Mouse (Mus musculus) left cerebral cortex, adult 11 months (tissue): ENCODE measurements around the gene Dedd2.

ENCODE experiments used
- DNase-seq: peaks from one replicate; pipeline ENCODE4 v3.0.0; 2022; ENCODE audit warnings: low spot score

Gene Dedd2

DNA sequence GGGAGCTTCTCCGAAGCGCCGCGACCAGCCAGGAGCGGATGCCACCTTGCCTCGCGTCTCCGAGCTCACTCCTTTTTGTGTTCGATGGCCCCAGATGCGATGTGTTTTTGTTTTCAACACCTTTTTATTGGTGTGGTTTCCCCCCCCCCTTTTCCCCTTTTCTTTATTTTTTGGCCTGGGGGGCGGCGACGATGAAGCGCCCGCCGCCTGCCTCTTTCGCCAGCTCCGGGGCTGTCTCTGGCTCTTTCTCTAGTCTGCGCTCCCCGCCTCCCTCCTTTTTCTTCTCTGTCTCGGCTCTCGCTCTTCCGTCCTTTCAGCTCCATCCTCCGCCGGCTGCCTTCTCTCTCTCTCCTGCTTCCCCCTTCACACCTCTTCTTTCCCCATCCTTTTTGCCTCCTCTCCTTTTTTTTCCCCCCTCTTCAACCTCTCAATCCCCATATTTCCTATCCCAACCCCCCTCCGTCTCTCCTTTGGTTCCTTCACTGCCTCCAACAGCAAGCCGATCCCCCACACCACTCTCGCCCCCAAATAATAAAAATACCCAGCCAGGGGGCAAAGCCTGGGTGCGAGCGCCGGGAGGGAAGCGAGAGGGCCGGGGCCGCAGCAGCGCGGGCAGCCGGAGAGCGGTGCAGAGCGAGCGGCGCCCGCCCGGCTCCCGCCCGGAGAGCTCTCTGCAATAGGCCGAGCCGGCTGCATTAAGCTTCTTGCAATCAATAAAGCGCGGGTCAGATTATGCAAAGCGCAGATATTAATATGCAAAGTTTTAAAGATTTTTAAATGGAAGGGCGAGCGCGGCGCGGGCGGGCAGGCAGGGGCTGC is 41.4 kb downstream of the Dedd2 start:
- no peak for DNase-seq

DNA sequence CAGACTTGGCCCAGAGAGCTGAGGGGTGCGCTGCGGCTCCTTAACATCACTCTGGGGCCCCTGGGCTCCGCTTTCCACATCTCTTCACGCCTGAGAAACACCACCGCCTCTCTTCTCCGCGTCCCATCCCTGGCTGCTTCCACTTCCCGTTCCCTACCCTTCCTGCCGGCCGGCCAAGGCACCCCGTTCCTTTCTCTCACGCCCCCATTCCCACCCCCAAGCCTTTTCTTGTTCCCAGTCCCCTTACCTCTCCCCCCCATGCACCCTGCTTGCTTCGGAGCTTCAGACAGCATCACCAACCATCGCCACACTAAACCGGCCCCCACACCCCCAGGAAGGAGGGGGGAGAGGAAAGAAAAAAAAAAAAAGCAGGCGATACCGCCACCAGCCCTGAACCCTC is 42.1 kb downstream of the Dedd2 start:
- DNase-seq, result no peak

DNA sequence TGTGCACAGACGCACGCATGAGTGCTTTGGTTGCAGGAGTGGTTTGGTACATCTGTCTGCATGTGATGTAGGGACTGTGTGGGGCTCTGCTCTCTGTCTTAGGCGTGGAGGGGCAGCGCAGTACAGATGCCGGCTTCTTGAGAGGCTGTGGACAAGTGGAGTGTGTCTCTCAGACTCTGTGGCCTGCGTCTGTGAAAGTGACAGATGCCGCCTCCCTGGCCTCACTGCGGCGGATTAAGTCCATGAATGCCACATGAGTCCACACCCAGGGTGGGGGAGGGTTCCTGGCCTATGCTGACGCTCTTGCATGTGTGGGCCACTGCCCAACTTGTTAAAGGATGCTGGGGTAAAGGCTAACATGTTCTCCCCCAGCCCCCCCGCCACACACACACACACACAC is 46.1 kb downstream of the Dedd2 start:
- no peak for DNase-seq

DNA sequence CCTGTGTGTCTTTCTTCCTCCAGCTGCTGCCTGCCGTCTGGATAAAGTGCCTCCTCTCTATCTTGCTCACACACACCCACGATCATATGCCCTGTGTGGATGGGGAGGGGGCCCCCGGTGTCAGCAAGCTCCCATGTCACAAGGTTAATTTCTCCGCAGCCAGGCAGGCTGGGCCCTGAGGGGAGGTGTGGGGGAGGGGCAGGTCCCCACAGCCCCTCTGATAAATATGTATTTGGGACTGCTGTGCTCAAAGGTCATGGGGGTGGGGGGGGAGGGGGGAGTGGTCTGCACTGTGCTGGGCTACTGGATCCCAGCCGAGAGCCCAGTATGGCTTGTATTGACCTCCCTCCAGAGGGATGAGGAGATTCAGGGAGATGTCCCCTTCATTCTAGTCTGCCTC is 47.7 kb downstream of the Dedd2 start:
- DNase-seq, result no peak

DNA sequence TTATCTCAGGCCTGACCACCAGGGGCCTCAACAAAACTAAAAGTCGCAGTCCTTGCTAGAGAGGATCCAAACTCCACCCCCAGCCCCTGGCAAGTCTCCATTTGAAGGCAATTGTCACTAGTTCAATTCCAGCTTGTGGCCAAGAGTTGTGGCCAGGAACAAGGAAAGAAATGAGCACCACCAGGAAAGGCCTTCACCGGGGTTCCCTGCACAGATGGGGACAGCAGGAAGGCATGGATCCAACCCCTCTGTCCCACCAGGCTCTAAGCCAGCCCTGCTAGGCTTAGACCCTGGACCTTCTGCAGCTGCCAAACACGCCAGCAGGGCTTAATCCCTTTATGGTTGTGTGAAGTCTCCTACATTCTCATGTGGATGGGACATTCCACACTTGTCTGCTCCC is 49.8 kb downstream of the Dedd2 start:
- DNase-seq, result no peak

DNA sequence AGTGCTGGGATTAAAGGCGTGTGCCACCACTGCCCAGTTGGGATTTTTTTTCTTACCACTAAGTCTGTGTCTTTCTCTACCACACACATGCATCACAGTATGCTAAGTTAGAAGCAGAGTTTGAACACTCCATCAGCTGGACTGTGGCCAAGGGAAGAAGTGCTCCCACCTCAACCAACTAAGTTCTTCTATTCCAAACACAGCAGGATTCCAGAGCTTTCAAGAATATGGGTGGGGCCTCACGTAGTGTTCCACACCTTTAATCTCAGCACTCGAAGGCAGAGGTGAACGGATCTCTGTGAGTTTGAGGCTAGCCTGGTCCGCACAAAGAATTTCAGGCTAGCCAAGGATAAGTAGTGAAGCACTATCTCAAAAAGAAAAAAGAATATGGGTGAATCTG is 54.3 kb downstream of the Dedd2 start:
- DNase-seq, result no peak

DNA sequence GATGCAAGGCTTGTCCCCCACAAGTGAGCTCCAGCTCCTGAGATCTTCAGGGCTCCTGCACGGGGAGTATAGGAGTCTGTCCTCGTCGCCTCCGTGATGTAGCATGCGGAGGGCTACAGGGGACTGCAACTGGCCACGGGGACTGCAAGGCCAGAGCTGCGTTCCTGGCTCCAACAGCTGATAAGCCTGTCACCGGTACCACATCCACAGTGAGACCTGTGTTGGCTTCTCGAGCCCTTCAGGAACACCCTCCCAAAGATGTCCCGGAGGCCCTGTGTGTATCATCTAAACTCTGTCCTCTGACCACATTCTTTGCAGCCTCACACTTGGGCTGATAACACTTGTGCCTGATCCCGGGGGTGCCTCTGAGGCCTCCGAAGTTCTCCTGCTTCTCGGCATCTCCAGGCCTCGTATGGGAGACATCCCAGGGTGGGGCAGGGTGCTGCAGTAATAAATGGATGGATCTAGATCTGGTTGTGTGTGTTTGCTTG is 64.2 kb downstream of the Dedd2 start:
- DNase-seq, result no peak

DNA sequence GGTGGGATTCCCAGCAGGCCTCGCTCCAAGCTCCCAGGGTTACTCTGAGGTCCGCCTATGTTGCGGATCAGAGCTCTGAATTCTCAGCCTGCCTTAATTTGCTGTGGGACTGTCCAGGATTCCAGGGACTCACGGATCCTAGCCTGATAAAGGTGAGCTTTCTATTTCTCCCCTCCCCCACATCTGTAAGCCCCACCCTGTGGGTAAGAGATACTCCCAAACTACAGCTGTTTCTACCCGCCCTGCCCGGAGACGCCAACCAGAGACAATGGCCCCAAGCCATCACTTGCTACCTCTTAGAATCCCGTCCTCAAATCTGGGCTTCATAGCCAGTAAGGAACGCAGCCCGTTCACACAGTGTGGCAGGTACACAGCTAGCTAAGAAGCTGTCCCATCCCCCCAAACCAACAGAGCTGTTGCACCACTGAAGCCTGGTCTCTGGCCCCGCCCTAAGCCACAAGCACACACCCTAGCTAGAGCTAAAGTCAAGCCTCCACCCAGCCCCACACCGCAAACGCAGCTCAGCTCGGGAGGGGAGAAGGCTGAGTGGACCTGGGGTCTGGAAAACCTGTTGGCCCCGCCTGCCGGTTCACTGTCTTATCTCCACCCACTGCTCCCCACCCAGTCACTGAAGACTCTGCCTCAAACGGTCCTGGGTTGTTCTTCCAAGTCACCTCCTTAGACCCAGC is 64.8 kb downstream of the Dedd2 start:
- DNase-seq, result no peak

DNA sequence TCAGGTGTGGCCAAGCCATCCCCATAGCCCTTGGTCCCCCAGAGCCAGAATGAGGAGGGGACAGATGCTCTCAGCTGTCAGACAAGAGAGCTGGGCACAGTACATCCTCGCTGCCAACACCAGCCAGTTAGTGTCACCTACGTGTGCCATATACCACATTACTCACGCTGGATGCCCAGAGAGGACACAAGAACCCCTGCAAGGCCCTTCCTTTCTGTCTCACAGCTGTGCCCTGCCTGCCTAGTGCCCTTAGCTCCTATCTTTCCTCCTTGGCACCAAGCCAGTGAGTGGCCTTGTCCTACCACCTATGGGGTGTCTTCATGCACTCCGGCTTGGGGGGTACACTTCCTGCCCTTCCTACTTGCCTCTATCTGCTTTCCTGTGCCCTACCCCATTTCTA is 65.8 kb downstream of the Dedd2 start:
- DNase-seq, result no peak

DNA sequence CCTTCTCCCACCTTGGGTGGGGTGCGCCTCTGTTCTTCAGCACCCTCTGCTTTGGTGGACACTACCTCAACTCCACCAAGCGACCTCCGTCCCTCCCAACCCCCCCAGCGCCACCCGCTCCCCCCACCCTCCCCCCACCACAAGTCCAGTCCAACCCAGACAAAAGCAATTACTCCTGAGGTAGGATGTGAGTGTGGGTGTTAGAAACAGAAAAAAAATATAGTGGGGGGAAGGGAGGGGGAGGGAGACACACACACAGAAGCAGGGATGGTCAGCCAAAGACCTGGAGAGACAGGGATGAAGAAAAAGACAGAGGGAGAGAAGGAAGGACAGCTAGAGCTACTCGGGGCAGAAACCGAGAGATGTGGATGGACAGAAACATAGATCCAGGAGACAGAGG is 66.6 kb downstream of the Dedd2 start:
- no peak for DNase-seq

DNA sequence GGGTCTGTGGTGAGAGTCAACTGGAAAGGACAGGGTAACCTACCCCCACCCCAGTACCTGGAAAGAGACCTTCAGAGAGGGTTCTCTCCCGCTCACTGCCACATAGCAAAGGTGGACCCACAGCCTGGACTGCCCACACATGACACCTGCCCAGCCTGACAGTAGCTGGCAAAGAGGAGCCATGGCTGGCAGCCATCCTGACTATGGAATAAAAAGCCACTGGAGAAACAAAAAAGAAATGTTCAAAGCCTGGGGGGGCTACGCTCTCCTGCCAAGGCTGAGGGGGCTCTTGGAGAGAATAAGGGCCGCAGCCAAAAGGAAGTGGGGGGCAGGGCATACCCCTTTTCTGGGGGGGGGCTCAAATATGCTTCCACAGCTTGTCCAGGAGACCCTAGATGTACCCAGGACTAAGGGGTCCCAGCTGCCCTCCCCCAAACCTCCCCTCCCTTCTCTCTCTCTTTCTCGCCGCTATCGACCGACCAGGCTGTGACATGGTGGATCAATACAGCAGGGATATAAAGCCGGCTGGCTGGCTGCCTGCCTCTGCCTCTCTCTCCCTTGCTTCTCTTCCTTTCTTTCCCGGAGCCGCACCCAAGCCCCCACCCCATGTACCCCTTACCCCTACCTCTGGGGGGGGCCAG is 68.4 kb downstream of the Dedd2 start:
- no peak for DNase-seq

DNA sequence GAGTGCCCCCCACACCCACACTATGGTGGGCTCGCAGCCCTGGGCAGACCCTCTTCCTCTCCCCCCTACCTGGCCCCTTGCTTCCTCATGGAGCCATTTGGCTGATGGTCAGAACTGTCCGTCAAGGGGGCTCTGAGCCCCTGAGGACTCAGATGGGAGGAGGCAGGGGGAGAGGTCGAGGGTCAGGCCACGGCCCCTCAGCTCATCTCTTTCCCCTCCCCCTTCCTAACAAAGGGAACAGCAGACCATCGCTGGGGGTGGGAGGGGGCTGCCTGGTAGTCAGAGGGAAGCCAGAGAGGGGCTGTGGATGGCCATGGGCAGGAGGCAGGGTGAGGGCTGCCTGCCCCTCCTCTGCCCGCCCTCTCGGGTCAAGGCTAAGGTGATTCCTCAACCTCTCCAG is 69.4 kb downstream of the Dedd2 start:
- DNase-seq, result no peak

DNA sequence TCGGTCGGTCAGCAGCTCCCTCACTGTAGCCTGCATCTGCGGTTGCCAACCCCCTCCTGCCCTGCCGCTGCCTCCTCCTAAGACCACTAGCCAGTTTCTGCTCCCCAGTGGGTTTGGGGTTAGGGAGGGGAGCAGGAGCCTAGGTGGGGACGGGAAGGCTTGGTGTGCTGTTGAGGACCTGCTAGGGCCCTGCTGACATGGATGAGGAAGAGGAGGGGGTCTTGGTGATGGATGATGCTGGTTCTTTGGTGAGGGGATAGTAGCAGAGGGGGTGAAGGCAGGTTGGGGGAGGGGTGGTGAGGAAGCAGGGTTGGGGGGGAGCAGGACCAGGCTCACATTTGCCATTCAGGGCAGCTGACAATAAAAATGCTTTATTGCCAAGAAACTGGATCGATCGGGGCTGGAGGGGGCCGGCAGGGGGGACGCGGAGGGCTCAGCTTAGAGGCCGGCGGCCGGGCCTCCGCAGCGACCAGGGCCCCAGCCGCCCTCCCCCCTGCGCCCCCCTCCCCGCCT is 70.2 kb downstream of the Dedd2 start:
- no peak for DNase-seq
